Mouse (Mus musculus): Measurements from ENCODE around the gene 2310030G06Rik. TPM values are rescaled to one million over a fixed set of nuclear protein-coding genes. Genes with fewer than 3 reads are reported as not detected.

2310030G06Rik gene
- polyA plus RNA-seq, 1 experiment from 2014 or later, result 9.3 TPM

DNA sequence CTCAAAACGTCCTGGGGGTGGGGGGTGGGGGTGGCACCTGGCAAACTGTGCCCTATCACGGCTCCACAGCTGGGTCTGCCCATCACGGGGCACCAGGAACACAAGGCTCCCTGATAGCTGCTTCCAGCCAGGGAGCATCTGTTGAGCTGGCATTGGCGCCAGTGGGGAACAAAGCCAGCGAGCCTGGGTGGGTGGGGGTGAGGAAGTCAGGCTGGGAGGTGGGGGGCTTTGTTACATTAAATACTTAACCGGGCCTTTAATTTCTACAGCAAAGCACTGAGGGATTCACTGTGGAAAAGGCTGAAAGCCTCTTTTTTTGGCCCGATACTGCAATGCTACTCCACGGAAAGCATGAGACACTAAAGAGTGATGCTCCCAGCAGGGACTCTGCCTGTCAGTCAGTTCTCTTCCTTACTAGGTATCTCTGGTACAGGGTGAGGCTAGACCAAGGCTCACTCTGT, 23.9 kb downstream of the 2310030G06Rik start:
- no peak overlapping the region for H3K4me2 ChIP-seq (replicated peaks; ENCODE audit: low read depth, low read length)
- ATAC-seq (ENCODE audit: low FRiP score, low TSS enrichment), result no peak

DNA sequence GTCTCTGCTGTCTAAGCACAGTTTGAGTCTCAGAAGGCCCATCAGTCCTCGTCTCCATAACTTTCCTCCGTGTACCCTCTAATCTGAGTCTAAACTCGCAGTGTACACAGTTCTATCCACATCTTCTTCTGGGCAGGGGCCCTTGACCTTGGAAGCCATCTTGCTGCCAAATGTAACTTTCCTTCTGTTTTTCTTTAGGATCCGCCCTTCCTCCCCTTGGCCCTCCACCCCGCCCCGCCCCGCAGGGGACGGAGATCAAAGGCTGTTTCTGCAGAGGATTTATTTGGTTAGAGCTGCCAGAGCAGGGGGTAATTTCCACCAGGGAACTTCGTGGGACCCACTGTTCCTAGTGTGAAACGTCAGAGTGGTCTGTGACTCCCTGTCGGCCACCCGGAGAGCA, 25.3 kb downstream of the 2310030G06Rik start:
- no peak overlapping the region for H3K4me2 ChIP-seq (replicated peaks; ENCODE audit: low read depth, low read length)
- WGBS, result 9% methylated on average over 12 of the region's 12 CpGs
- ATAC-seq (ENCODE audit: low FRiP score, low TSS enrichment), result peak; percentile 46; the same call in 1 of the 2 replicates

More for the DNA sequence above, 23.9 kb downstream of the 2310030G06Rik start:
- no peak overlapping the region for H3K9ac ChIP-seq (ENCODE audit: low read depth, low read length)
- H3K9me3 ChIP-seq (ENCODE audit: control insufficient read depth, low read length), result no peaks in the 10 kb centered on the region
- no peaks in the 10 kb centered on the region for H3K27me3 ChIP-seq (ENCODE audit: control insufficient read depth, insufficient read depth, low read length)
- no peak overlapping the region for H3K27ac ChIP-seq (ENCODE audit: low read depth, low read length)
- H3K4me3 ChIP-seq (ENCODE audit: low read length), result no peak overlapping the region
- WGBS, result 52% methylated on average over 8 of the region's 8 CpGs
- peaks cover 4% of the 10 kb centered on the region; the same call in 1 of the 2 replicates for H3K4me1 ChIP-seq (ENCODE audit: control insufficient read depth, insufficient read depth, low read length)
- H3K36me3 ChIP-seq (ENCODE audit: control insufficient read depth, insufficient read depth, low read length), result no peaks in the 10 kb centered on the region

DNA sequence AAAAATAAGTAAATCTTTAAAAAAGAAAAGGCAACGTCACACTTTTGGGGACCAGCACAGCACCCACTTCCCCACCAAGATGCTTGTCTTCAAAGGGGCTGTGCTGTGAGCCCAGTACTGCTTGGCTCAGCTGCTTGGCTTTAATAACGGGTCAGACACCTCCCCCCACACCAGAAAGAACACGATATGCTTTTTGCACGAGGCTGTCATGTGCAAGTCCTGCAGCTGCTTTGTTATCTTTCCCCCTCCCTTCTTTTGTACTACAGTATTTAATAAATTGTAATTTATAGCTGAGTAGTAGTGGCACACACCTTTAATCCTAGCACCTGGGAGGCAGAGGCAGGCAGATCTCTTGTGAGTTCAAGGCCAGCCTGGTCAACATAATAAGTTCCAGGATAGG, 27.5 kb downstream of the 2310030G06Rik start:
- WGBS, result 65% methylated on average over 4 of the region's 4 CpGs
- H3K4me1 ChIP-seq (ENCODE audit: control insufficient read depth, insufficient read depth, low read length), result no peaks in the 10 kb centered on the region
- H3K27me3 ChIP-seq (ENCODE audit: control insufficient read depth, insufficient read depth, low read length), result no peaks in the 10 kb centered on the region
- no peak overlapping the region for H3K27ac ChIP-seq (ENCODE audit: low read depth, low read length)
- no peak overlapping the region for H3K4me2 ChIP-seq (replicated peaks; ENCODE audit: low read depth, low read length)
- H3K9ac ChIP-seq (ENCODE audit: low read depth, low read length), result no peak overlapping the region
- ATAC-seq (ENCODE audit: low FRiP score, low TSS enrichment), result no peak
- no peak overlapping the region for H3K4me3 ChIP-seq (ENCODE audit: low read length)
- no peaks in the 10 kb centered on the region for H3K36me3 ChIP-seq (ENCODE audit: control insufficient read depth, insufficient read depth, low read length)
- H3K9me3 ChIP-seq (ENCODE audit: control insufficient read depth, low read length), result no peaks in the 10 kb centered on the region

More for the DNA sequence above, 25.3 kb downstream of the 2310030G06Rik start:
- Histone ChIP-seq H3K9me3 (ENCODE audit: control insufficient read depth, low read length) (no peaks in the 10 kb centered on the region), H3K4me3 (ENCODE audit: low read length) (no peak overlapping the region), H3K27me3 (ENCODE audit: control insufficient read depth, insufficient read depth, low read length) (no peaks in the 10 kb centered on the region), H3K4me1 (ENCODE audit: control insufficient read depth, insufficient read depth, low read length) (no peaks in the 10 kb centered on the region), H3K27ac (ENCODE audit: low read depth, low read length) (no peak overlapping the region), H3K36me3 (ENCODE audit: control insufficient read depth, insufficient read depth, low read length) (no peaks in the 10 kb centered on the region), H3K9ac (ENCODE audit: low read depth, low read length) (no peak overlapping the region)

DNA sequence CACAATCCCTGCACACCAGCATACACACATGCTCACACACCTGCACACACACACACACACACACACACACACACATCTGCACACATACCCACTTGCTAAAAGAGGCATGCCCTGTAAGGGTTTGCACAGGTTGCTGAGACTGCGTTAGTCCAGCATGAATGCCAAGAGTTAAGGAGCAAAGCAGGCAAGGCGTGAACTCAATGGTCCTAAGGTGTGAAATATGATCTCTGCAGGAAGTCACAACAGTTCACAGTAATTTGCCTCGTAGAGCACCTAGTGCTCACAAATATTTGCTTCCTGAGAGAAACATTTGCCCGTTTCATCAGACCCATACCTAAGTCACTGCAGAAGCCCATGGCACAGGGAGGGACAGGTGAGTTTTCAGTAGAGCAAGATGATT, 32.1 kb downstream of the 2310030G06Rik start:
- no peaks in the 10 kb centered on the region for H3K9me3 ChIP-seq (ENCODE audit: control insufficient read depth, low read length)
- H3K4me1 ChIP-seq (ENCODE audit: control insufficient read depth, insufficient read depth, low read length), result no peaks in the 10 kb centered on the region
- no peaks in the 10 kb centered on the region for H3K27me3 ChIP-seq (ENCODE audit: control insufficient read depth, insufficient read depth, low read length)
- H3K4me2 ChIP-seq (replicated peaks; ENCODE audit: low read depth, low read length), result no peak overlapping the region
- H3K4me3 ChIP-seq (ENCODE audit: low read length), result no peak overlapping the region
- no peak overlapping the region for H3K27ac ChIP-seq (ENCODE audit: low read depth, low read length)
- H3K36me3 ChIP-seq (ENCODE audit: control insufficient read depth, insufficient read depth, low read length), result no peaks in the 10 kb centered on the region
- no peak for ATAC-seq (ENCODE audit: low FRiP score, low TSS enrichment)
- H3K9ac ChIP-seq (ENCODE audit: low read depth, low read length), result no peak overlapping the region
- 21% methylated on average over 4 of the region's 4 CpGs for WGBS

DNA sequence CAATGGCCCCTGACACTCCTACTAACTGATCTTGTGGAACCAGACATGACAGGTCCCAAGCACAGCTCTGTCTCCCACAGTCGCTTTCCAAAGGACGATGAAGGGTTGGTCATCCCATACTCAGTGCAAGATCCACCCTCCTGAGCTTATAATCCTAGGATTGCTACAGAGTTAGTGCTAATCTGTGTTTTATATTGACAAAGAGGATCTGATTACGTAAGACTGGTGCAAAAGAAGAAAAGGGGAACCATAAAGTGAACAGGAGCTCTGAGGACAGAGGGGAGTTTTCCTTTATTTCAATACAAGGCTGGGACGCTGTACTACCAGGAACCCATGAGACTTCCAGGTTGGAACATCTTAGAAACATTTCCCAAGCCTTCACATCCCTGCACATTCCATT, 35.0 kb downstream of the 2310030G06Rik start:
- no peak overlapping the region for H3K4me3 ChIP-seq (ENCODE audit: low read length)
- H3K9me3 ChIP-seq (ENCODE audit: control insufficient read depth, low read length), result no peaks in the 10 kb centered on the region
- ATAC-seq (ENCODE audit: low FRiP score, low TSS enrichment), result no peak
- H3K36me3 ChIP-seq (ENCODE audit: control insufficient read depth, insufficient read depth, low read length), result no peaks in the 10 kb centered on the region
- H3K4me2 ChIP-seq (replicated peaks; ENCODE audit: low read depth, low read length), result no peak overlapping the region
- H3K27ac ChIP-seq (ENCODE audit: low read depth, low read length), result no peak overlapping the region
- no peak overlapping the region for H3K9ac ChIP-seq (ENCODE audit: low read depth, low read length)
- H3K27me3 ChIP-seq (ENCODE audit: control insufficient read depth, insufficient read depth, low read length), result no peaks in the 10 kb centered on the region
- no peaks in the 10 kb centered on the region for H3K4me1 ChIP-seq (ENCODE audit: control insufficient read depth, insufficient read depth, low read length)
- WGBS, result 86% methylated on average over 4 of the region's 4 CpGs

DNA sequence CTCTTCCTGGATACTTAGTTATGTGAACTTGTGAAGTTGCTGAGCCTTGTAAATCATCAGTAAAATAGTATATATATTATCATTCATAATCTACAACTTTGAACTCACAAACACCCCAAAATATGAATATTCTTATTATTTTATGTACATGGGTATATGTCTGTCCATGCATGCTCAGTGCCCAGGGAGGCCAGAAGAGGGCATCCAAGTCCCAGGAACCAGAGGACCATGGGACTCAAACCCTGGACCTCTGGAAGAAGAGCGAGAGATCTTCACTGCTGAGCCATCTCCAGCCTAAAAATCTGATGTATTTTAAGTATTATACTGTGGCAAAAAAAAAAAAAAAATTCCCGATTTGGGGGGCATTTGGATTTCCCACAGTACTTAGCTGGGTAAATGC, 37.2 kb downstream of the 2310030G06Rik start:
- no peaks in the 10 kb centered on the region for H3K4me1 ChIP-seq (ENCODE audit: control insufficient read depth, insufficient read depth, low read length)

DNA sequence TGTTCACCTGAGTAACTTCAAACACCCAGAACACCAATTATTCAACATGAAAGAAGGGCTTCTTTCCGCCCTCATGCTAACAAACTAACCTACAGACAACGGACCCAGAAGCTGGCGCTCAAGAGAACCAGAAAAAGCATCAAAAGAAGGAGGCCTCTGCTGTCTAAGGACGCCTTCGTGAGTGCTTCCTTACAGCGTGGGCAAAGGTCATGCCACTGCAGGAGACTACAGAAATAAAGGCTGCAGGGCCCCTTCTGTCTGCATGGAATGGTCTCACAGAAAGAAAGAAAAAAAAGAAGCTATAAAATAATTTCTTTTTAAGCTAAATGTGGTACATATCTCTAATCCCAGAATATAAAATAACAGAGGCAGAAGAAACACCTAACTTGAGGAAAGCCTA, 41.4 kb downstream of the 2310030G06Rik start:
- WGBS, result 65% methylated on average over 6 of the region's 6 CpGs
- ATAC-seq (ENCODE audit: low FRiP score, low TSS enrichment), result no peak

More for the DNA sequence above, 37.2 kb downstream of the 2310030G06Rik start:
- WGBS, result 43% methylated on average over 2 of the region's 2 CpGs
- Histone ChIP-seq H3K4me3 (ENCODE audit: low read length) (no peak overlapping the region), H3K9ac (ENCODE audit: low read depth, low read length) (no peak overlapping the region), H3K36me3 (ENCODE audit: control insufficient read depth, insufficient read depth, low read length) (no peaks in the 10 kb centered on the region), H3K27me3 (ENCODE audit: control insufficient read depth, insufficient read depth, low read length) (no peaks in the 10 kb centered on the region), H3K4me2 (replicated peaks; ENCODE audit: low read depth, low read length) (no peak overlapping the region), H3K27ac (ENCODE audit: low read depth, low read length) (no peak overlapping the region), H3K9me3 (ENCODE audit: control insufficient read depth, low read length) (no peaks in the 10 kb centered on the region)
- ATAC-seq (ENCODE audit: low FRiP score, low TSS enrichment), result no peak

DNA sequence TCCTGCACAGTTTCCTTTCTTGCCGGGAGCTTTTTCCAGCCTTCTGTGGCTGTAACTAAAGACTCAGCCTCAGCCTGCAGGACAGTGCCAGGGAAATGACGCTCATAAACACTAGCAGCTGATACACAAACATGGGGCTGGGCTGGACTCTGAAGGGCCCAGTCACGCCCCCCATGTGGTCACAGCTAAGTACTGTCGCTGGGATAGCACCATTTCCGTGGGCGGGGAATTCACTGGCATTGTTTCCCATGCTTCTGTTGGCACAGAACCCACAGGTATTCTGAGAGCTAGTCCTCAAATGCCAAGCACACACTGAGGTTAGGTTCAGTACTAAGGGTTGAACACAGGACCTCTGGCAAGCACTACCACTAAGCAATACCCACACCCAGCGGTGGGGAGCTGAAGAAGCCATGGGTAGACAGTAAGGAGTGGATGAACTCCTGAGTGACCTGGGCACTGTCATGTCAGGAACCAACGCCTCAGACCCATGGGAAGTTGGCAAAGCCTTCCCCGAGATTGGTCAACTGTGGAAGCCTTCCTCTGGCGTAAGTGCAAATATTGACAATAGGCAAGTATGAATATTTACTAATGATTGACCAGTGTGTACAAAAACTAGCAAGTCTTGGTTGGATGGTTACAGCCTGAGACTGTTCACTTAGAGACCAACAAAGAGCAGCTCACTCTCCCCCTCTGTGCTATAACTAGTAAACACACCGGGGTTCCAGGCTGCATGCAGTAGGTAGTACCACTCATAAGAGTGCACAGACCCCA, 45.2 kb downstream of the 2310030G06Rik start:
- H3K36me3 ChIP-seq (ENCODE audit: control insufficient read depth, insufficient read depth, low read length), result no peaks in the 10 kb centered on the region
- no peak overlapping the region for H3K27ac ChIP-seq (ENCODE audit: low read depth, low read length)
- no peak overlapping the region for H3K9ac ChIP-seq (ENCODE audit: low read depth, low read length)
- 54% methylated on average over 11 of the region's 11 CpGs for WGBS
- H3K9me3 ChIP-seq (ENCODE audit: control insufficient read depth, low read length), result no peaks in the 10 kb centered on the region
- no peaks in the 10 kb centered on the region; the same call in 1 of the 2 replicates for H3K27me3 ChIP-seq (ENCODE audit: control insufficient read depth, insufficient read depth, low read length)
- peaks cover 12% of the 10 kb centered on the region; the same call in 1 of the 2 replicates for H3K4me1 ChIP-seq (ENCODE audit: control insufficient read depth, insufficient read depth, low read length)
- no peak overlapping the region for H3K4me2 ChIP-seq (replicated peaks; ENCODE audit: low read depth, low read length)
- no peak for ATAC-seq (ENCODE audit: low FRiP score, low TSS enrichment)
- H3K4me3 ChIP-seq (ENCODE audit: low read length), result no peak overlapping the region

More for the DNA sequence above, 41.4 kb downstream of the 2310030G06Rik start:
- Histone ChIP-seq H3K4me1 (ENCODE audit: control insufficient read depth, insufficient read depth, low read length) (no peaks in the 10 kb centered on the region), H3K27me3 (ENCODE audit: control insufficient read depth, insufficient read depth, low read length) (no peaks in the 10 kb centered on the region), H3K27ac (ENCODE audit: low read depth, low read length) (no peak overlapping the region), H3K9ac (ENCODE audit: low read depth, low read length) (no peak overlapping the region), H3K4me3 (ENCODE audit: low read length) (no peak overlapping the region), H3K4me2 (replicated peaks; ENCODE audit: low read depth, low read length) (no peak overlapping the region), H3K9me3 (ENCODE audit: control insufficient read depth, low read length) (no peaks in the 10 kb centered on the region), H3K36me3 (ENCODE audit: control insufficient read depth, insufficient read depth, low read length) (no peaks in the 10 kb centered on the region)

Data from kidney, embryonic 14.5 days (tissue).